Mouse (Mus musculus) layer of hippocampus, postnatal 36 days (tissue): Measurements from ENCODE around the gene Olfr155. TPM values are rescaled to one million over a fixed set of nuclear protein-coding genes. Genes with fewer than 3 reads are reported as not detected.
A peak's percentile ranks its signal among the peaks of the same experiment; 100 is the strongest.

Experiments used
- DNase-seq, 2 experiments: peaks; one replicate each; pipeline ENCODE4 v3.0.0; 2022
- total RNA-seq, 2 experiments: library from RNA; stranded (reverse); gene quantifications; 2 replicates each; pipeline ENCODE4 v1.2.3; 2021

Gene Olfr155
- not detected for total RNA-seq

DNA sequence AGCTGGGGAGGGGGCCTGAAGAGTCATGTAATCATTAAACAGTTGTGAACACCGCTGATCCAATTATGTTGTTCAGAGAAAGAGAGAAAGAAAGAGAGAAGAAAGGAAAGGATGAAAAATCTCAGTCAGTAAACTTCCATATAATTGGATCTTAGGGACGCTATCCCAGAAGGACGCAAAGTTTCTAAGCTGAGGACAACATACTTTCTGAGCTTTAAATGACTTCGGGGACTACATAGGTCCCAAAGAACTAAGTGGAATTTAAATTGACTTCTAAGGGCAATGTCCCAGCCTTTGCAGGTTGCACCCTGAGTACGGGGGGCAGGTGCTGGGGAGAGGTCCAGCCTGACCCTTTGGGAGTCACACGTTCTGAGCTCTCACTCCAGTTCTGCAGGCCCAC lies at the start of gene Olfr155:
Gene Olfr155, plus strand, starts transcription at position 301 of the 400 bp plus-strand sequence.
- no peak for DNase-seq

DNA sequence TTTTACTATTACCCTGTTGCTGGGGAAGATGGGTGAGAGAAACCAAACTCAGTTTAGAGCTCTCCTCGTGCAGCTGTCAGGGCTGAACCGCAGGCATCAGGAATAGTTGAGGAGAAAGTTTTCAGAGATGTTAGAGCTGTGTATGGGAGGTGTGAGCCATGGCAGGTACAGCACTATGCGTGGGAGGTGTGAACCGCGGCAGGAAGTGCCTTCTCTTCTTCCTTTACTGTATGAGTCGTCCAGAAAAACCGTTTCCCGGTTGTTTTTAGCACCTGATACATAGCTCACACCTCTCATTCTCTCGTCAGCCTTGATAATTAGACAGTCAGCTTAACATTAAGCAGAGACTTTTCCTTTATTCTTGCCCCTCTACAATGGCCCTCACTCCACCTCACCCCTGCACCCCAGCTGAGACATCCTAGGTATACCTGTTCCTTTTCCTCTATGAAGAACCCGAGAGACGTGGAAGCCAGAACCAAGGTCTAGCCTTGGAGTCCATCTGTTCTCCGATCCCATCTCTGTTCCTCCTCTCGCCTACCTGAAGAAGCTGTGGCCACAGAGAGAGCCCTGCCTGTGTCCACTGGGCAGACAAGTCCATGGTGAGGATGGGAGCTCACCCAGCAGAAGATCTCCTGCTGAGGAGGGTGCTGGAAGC lies 28.3 kb upstream of the Olfr155 start:
- DNase-seq = no peak

DNA sequence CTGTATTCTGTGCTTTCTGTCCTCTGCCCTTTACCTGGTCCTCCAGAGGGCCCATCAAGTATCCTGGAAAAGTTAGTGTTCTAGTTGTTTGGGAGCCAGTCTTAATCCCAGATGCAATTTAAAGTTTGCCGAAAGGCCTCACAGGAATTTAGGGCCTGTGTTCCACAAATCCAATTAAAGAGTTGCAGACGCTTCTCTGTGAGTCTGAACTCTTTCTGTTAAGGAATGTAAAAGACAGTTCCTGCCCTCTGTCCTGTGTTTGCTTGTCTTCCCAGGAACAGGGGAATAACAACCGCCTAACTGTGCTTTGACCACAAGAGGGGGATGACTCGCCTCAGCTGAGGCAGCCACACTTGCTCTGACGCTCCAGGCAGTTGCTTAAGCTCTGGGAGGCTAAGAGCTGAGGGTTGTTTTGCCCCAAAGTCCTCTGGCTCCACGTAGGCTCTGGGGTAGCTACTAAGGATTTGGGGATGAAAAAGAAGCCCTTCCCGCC lies 27.5 kb upstream of the Olfr155 start, which contains the start of gene Olfr156:
Gene Olfr156, minus strand, starts transcription at position 51 of the 493 bp plus-strand sequence.
- peak in 1 of 2 experiments; percentile 2 for DNase-seq

DNA sequence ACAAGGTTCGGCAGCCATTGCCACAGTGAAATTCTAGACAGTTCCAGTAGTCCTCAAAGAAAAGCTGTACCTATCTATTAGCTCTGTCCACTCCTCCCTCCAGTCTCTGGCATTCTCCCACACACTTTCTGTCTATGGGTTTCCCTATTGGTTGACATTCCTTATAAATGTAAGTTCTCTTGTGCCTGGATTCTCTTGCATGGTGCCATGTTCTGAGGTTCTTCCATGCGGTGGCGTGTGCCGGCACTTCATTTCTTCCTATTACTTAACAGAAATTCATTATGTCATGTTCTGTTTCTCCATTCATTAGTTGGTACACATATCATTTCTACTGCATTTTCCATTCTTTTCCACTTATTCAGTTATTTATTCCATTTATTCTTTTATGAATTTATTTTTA lies 22.6 kb upstream of the Olfr155 start:
- no peak for DNase-seq

DNA sequence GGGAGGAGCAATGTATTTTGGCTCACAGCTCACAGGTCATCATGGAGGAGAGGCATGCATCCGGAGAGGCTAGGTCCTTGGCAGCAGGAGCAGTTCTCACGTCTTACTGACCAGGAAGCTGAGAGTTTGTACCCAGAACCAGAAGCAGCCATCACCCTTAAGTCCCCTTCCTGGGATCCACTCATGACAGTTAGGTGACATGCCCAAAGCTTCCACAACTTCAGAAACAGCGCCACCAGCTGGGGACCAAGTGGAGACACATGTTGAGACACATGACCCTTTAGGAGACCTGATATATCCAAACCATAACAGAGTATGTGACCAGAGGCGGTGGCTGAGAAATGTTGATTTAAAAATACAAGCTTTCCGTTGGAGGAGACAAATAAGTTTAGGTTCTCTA lies 19.3 kb upstream of the Olfr155 start:
- DNase-seq = no peak

DNA sequence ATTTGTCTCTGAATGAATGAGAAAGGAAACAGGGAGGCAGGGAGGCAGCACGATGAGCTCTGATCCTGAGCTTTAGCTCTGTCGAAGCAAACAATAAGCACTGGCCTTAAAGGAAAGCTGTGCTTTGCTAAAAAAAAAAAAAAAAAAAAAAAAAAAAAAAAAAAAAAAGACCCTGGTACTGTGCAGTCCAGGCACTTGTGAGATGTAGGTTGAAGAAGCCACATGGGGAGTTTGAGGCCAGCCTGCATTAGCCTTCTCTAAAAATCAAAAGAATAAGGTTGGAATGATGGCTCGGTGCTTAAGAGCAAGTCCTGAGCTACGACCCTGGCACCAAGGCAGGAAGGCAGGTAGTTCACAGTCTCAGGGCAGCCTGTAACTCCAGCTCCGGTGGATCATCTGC lies 17.6 kb upstream of the Olfr155 start:
- no peak for DNase-seq

DNA sequence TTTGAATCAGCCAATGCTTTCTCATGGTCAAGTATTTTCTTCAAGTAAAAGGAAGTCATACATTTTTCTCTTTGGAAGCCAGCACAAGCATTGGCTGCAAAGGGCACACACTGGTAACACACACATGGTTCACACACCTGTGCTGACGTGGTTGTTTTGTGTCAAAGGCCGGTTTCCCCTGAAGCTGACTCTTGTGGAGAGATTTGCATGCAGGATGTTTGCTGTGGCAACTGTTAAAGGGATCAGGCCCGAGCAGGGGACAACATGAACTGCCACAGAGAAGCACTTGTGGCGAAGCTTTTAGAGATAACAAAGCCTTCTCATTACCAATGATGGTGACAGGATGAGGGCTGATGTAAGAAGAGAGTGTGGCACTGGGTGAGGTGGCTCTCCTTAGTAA lies 16.6 kb upstream of the Olfr155 start:
- no peak for DNase-seq

DNA sequence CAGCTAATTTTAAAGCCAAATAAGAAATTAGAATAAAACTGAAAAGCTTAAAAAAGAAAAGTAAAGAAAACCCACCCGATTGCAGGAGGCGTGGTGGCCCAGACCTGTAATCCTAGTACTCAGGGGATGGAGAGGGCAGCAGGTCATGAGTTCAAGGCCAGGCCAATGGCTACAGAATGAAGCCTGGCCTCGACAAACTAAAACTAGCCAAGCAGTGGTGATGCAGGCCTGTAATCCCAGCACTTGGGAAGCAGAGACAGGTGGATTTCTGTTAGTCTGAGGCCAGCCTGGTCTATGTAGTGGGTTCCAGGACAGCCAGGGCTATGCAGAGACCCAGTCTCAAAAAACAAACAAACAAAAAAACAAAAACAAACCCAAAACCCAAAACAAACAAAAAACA lies 13.0 kb upstream of the Olfr155 start:
- no peak for DNase-seq

DNA sequence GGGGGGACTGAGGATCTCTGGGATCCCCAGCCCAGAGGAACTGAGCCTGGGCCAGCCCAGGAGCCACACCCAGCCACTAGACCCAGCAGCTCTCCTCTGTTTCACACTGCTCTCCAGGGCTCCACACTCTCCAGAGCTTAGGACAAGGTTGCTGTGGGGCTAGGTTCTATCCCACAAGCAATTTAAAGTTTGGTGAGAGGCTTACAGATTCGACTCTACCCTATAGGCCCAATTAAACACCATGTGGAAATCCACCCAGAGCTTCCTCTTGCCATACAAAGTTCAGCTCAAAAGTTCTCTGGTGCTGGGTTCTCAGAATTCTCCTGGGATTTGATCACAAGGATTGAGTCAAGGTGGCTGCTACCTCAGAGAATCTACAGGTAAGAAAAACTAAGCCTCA lies 11.3 kb upstream of the Olfr155 start, which contains the start of gene Olfr157:
Gene Olfr157, minus strand, starts transcription at position 101 of the 400 bp plus-strand sequence.
- no peak for DNase-seq

DNA sequence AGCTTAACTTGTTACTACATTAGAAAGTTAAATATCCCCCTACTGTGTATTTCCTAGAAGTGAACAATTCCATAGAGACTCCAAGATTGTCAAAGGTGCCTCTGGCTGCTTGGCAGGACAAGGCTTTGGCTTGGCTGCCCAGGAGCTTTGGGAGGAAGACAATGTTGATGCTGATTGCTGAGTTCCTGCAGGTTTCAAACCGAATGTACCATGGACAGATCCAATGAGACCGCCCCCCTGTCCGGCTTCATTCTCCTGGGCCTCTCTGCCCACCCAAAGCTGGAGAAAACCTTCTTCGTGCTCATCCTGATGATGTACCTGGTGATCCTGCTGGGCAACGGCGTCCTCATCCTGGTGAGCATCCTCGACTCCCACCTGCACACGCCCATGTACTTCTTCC lies 2.7 kb downstream of the Olfr155 start:
- no peak for DNase-seq

DNA sequence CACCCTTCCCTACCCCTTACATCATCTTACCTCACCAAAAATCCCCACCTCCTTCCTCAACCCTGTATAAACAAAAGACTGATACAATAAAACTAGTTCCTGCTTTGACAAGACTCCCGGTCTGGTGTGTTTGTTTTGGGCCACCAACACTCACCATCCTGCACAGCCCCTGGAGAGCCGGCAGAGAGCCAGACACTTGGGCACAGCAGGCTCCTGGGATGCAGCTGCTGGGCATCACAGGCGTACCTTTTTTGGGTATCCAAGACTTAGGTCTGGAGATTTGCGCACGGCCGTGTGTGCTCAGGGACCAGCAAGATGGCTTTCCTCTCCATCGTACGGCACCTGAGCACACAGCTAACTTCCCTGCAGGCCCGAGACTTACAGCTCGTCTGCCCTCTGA lies 8.5 kb downstream of the Olfr155 start:
- DNase-seq = no peak

DNA sequence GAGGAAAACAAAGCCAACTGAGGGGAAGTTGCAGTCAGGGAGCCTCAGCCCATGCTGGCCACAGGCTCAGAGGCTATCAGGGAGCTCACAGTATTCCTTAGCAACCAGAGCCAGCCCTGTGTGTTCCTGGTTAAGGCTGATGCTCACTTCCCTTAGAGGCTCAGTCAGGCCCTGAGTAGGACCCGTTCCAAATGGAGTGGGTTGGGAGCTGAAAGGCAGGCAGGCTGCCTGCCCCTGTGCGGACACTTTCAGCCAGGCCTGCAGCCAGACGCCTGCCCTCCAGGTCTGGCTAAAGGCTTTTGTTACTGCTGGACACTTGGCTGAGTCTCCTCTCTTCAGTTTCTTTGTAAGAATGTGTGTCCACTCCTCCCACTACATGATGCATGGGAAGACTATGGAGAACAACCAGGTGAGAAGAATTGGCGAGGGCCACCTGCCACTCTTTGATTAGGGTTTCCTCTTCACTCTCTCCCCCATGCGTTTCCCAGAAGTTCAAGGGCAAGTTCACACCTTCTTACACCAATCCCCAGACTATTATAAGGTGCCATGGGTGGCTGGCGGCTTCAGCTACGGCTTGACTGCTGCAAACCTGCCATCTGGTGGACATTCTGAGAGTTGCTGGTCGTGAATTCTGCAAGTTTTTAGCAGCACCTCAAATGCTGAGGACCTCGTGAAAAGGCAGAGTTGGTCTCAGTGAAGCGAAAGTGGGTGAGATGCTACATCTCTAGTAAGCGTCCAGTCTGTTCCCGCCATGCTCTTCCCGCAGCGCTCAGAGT lies 9.6 kb downstream of the Olfr155 start:
- DNase-seq = peak; percentile 42 to 67

DNA sequence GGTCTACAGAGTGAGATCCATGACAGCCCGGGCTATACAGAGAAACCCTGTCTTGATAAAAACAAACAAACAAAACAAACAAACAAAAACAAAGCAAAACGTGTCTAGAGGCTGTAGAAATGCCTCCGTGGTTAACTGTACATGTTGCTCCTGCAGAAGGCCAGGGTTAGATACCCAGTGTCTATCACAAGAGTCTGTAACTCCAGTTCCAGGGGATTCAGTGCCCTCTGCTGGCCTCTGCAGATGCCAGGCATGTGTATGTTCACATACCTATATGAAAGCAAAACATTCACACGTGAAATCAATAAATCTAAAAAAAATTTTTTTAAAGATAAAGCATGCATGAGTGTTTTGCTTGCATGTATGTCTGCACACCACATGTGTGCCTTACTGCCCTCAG lies 11.9 kb downstream of the Olfr155 start:
- DNase-seq = no peak

DNA sequence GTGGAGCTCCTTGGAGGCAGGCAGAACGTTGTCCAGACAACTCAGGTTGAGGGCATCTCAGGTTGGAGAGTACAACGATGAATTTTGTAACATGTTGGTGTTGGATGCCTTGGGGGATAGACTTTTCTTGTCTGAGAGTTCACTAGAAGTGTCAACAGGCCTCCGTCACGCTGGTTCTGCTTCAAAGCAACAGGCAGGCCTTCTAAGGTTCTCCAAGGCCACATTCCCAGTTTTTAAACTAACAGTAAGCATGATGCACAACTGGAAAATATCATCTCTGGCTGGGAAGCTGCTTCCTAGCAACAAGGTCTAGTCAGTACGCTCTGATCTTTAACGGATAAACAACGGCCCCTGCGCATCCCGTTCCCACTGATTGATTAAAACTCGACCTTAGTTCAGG lies 18.5 kb downstream of the Olfr155 start:
- DNase-seq = no peak

DNA sequence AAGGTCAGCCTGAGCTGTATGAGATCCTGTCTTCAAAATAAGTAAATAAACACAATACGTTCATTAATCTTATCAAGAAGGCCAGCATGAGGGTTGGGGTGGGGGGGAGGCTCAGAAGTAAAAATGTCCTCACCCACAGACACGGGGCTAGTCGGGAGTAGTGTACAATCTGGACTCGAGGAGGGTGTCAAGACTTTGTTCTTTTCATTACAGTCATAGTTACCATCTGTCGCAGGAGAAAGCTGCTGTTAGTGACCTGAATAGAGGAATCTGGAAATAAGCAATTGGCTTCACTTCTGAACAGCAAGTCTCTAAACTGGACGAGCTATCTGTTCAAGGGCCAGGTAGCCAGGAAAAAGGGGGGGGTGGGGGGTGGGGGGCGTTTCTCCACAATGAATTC lies 23.1 kb downstream of the Olfr155 start:
- no peak for DNase-seq

DNA sequence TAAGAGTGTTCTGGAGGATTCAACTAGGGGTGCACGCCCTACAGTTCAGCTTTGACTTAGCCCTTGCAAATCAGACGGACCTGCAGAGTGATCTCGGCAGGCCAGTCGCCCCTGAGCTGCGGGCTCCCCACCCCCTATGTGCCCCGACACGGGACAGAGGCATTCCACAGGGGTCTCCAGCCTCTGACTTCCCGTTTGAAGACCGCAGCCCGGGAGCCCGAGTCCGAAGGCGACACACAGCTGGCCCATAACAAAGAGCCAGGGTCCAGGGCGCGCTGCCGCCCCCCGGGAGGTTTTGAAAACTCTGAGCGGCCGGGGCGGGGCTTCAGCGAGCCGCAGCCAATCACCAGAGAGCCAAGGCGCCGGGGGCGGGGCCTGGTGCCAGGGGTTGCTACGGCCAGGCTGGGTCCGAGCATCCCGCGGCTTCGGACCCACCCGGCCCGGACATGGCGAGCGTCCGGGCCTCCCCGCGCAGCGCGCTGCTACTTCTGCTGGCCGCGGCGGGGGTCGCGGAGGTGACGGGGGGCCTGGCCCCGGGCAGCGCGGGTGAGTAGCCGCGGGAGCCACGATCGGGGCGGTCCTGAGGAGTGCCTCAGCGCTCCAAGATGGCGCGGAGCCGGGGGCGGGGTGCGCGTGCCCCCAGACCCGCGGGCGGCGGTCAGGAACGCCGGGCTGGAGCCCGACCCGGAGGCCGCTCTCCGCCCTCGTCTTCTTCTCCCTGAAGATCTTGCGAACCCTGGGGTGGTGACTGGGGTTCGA lies 24.0 kb downstream of the Olfr155 start, which contains the start of gene Reck:
Gene Reck, plus strand, starts transcription at position 371 of the 759 bp plus-strand sequence.
- peak; percentile 80 to 83 for DNase-seq

DNA sequence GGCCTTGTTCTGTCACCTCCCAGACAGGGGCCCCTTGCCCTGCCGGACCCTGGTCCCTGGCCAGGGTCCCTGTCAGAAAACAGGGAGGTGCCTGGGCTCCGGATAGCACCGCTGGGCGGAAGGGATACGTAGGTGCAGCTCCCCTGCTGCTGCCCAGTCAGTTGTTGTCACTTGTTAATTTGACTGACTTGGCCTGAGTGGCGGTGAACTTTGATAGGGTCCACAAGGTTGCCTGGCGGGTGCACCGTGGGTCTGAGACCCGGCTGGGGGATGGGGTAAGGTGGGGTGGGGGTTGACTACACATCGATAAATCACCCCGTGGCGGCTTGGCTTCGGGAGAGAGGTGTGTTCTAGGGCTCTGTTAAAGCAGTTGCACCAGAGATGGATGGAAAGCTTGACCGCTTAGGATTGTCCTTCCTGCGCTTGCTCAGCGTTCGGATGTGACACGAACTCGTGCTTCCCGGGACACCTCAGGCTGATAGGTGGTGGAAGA lies 24.6 kb downstream of the Olfr155 start:
- peak in 1 of 2 experiments; percentile 12 for DNase-seq

DNA sequence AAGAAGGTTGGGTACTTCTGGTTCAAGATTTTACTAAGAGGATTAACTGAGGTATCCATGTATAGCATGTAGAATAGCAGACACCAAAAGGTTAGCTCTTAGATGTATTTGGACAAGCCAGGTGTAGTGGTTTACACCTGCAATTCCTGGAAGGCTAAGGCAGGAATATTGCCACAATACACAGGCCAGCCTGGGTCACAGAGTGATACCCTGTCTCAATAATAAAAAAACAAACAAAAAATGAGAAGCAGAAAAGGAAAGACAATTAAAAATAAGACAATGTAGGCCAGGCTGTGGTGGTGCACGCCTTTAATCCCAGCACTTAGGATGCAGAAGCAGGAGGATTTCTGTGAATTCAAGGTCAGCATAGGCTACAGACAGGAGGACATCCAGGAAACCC lies 25.9 kb downstream of the Olfr155 start:
- DNase-seq = no peak

DNA sequence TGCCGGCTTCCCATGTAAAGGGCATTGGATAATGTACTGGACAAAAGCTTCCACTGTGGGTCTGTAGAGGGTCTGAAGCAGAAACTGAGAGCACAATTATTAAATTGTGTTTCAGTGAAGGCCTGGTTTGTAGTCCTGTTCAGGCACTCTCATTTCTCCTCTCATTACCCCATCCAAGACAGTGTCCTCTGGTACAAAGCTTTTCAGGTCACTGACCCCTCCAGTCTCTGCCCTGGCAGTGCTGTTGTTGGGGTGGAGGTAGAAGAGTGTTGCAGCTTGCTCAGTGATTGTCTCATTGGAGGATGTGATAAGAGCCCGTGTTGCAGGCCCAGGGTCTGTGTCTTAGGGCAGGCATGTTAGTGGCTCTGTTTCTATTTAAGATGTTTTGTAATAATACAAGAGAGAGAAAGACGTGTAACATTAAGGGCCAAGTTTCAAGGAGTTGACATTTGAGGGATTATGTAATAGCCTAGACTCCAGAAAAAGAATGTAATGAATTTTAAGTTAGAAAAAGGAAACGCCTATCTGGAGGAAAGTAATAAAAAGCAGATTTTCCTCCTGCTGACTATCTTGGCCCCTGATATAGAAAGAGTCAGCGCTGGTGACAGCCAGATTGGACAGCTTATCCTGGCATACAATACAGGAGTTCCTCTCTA lies 26.9 kb downstream of the Olfr155 start:
- DNase-seq = no peak

DNA sequence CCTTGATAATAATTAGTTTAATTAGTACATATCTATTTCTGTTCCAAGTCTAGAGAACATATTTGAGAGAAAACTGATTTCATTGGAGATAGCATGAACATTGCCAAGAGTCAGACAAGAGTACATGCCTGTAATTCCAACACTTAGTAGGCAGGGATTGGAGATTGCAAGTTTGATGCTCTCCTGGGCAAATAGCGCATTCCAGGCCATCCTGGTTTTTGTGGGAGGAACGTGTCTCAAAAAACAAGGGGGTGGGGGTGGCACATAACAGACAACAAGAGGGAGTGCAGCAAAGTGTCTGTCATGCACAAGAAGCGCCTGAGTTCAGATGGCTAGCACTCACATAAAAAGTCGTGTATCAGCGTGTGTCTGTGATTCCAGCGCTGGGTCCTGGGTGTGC lies 28.2 kb downstream of the Olfr155 start:
- no peak for DNase-seq

DNA sequence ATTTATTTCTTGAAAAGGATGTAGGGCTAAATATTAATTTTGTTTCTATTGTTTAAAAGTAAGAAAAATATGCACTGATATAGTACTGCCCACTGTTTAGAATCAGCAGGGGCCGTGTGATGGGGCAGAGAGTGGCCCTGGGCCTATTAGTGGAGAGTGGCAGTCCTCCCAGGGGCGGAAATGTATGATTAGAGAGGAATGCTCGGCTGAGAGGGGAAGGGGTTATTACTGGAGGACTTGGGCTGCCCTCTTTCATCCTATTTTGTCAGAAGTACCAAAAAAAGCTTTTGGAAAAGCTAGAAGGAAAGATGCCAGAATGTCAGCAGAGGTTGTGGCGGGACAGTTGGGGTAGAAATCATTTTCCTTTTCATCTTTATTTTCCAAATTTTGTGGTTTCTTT lies 32.8 kb downstream of the Olfr155 start:
- peak in 1 of 2 experiments; percentile 9 for DNase-seq

DNA sequence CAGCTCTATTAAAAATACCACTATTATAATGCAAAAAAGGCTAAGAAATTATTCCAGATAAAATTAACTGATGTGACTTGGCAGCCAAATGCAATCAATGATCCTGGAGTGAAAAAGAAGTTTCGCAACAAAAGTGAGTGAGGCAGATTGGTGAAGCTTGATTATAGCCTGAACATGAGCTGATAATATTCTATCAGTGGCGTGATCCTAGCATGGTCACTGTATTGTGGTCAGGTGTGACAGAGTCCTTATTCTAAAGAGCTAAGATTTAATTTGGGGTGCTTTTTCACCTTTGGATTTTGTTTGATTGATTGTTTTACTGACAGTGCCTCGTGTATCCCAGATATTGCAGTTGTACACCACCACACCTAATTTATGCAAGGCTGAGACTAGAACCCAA lies 39.9 kb downstream of the Olfr155 start:
- no peak for DNase-seq
